Mouse (Mus musculus): ENCODE measurements around the gene Foxn2. TPM values are rescaled to one million over a fixed set of nuclear protein-coding genes. Genes with fewer than 3 reads are reported as not detected.
"Not testable (repeated sequence)": the region's sequence is repeated elsewhere in the genome, so short reads cannot be mapped to it uniquely, and the experiment has no call there.

Gene Foxn2
- polyA plus RNA-seq, 3 experiments from 2014 or later = 36.0 to 43.5 (median 43.0) TPM

DNA sequence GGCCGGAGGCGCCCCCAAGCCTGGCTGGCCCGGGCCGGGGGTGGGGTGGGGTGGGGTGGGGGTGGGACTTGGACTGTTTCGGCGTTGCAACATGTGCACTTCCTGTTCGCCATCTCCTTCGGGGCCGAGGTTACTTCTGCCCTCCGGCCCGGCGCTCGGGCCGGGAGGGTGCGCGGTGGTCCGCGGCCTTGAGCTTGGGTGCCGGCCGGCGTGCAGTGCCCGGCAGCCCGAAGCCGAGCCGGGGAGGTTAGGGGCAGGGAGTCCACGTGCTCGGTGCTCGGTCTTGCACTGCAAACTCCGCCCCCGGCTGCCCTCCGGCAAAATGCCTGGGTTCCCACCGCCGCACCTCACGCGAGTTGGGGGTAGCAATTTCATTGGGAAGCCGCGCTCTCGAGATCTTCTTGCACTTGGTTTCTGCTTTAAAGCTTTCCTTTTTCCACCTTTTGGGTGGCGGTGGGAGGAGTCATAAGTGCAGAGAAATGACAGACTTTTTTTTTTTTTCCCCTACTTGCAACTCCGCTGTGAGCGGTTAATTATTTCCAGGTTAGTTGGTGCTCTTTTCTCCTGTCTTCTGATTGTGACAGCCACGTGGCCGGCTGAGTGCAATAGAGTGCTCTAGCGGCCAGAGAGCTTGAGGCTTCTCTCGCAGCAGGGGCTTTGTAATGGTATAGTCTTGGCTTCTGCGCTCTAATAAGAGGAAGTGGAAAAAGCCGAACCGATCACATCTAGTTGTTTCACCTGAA lies 1.1 kb downstream of the Foxn2 start:
- ATAC-seq = peak; percentile 51

DNA sequence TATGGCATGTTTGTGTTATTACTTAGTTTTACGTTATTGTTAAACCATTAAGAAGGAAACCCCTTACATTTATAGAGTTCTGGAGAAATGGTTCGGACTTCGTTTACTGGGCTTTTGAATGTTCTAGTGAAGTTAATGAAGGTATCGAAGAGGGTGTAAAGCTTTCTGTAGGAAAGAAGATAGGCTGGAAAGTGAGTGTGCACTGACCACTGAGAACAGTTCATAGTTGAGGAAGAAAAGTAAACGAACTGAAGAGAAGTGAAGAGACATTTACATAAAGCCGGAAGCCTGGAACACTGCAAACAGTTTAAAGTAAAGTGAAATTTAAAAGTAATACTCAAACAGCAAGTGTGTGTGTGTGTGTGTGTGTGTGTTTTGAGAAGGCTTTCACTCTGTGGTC lies 2.1 kb downstream of the Foxn2 start:
- ATAC-seq = no peak

DNA sequence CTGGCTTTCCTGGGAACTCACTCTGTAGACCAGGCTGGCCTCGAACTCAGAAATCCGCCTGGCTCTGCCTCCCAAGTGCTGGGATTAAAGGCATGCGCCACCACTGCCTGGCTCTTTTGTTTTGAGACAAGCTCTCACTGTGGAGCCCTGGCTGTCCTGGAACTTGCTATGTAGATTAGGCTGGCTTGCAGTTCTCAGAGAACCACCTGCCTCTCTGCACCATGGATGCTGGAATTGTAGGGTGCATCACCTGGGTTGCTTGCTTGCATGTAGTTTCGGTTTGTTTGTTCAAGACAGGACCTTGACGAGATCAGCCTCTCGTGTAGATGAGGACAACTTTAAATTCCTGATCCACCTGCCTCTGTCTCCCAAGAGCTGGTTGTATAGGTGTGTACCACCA lies 2.7 kb downstream of the Foxn2 start:
- ATAC-seq = no peak

DNA sequence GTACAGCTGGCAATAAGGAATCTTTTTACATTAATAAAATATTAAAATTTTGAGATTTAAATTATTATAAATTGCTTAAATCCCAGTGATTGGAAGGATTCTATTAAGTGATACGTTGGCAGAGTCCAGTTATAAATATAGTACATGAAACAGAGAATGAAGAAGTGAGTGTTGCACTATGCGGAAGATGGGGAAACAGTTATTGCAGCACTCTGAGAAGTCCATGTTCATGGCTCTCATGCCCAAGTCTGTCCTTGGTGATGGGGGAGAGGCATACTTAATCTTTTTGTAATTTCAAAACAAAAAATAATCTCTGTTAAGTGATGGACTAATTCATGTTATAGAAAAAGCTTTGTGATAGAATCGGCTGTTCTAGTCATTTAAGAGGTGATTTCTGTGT lies 17.6 kb downstream of the Foxn2 start:
- no peak for ATAC-seq

- ATAC-seq = no peak
Observed at GRCm38 (mm10) chr17:88459516-88459915, 19.0 kb downstream of the Foxn2 start.

DNA sequence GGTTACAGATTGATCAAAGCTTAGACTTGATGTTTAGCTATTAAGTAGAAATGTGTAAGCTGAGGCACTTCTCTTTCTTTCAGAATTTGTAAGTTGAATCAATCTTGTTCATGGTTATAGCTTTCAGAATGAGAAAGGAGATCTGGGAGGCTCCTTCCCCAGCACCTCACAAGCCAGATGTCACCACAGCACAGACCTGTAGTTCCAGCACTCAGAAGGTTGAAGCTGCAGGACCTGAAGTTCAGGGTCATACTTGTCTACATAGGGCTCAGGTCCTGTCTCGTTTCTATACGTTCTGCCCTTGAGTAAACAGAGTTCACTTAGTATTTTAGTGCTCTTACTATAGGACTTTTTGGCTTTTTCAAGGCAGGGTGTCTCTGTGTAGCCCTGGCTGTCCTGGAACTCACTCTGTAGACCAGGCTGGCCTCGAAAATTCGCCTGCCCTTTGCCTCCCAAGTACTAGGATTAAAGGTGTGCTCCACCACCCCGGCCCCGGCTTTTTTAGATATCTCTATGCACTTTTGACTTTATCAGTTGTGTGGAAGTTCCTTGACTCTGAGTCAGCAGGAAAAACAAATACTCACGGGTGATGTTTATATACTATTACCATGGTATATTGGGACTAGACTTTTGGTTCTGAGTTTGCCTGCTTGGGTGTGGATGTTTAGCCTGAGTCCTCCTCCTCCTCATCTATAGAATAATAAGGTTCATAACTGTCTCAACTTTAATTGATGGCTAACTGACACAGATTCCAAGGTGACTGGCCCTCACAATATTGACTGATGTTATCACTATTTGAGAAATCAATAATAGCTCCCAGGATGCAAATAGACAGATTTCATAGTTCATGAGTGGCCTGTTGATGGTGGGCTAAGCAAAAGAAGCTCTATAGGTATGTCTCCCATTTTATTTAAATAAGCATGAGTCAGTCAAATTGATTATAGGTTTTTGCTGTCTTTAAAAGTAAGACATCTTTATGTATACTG lies 19.7 kb downstream of the Foxn2 start:
- ATAC-seq = no peak

DNA sequence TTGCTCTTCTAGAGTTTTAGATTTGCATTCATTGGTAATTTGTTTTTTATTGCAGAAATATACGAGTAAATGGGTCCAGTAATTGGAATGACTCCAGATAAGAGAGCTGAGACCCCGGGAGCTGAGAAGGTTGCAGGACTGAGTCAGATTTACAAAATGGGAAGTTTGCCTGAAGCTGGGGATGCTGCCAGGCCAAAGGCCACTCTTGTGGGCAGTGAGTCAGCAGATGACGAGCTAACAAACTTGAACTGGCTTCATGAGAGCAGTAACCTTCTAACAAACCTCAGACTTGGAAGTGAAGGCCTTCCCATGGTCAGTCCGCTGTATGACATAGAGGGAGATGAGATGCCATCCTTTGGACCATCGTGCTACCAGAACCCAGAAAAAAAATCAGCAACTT lies 22.1 kb downstream of the Foxn2 start:
- ATAC-seq = no peak

DNA sequence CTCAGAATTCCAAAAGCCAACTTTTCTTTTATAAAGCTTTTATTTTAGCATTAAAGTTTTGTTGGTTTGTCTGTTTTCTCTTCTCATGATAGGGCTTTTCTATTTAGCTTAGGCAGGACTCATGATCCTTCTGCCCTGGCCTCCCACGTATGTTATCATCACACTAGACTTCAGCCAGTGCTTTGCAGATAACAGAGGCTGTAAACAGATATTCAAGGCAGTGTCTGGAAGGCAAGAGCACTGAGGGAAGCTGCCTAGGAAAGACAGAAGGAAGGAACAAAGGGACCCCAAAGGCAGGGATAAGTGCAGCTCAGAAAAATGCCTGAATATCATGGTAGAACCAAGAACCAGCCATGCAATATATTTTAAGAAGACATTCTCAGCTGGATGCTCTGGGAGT lies 26.1 kb downstream of the Foxn2 start:
- no peak for ATAC-seq

DNA sequence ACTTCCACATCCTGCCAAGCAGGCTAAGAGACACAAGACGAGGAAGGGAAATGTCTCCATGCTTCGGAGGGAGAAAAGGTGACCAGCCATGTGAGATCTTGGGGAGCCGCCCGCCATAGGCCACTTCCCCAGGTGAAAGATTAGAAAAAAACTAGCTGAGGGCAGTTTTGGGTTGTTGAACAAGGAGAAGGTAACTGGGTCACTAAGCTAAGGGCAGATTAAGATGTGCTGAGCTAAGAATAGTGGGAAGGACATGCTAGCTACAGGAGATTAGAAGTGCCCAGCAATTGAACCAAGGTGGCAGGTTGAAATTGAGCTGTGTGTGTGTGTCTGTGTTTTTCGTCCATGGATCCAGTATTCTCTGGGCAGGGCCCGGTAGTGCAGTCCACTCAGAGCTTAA lies 27.2 kb downstream of the Foxn2 start:
- no peak for ATAC-seq

DNA sequence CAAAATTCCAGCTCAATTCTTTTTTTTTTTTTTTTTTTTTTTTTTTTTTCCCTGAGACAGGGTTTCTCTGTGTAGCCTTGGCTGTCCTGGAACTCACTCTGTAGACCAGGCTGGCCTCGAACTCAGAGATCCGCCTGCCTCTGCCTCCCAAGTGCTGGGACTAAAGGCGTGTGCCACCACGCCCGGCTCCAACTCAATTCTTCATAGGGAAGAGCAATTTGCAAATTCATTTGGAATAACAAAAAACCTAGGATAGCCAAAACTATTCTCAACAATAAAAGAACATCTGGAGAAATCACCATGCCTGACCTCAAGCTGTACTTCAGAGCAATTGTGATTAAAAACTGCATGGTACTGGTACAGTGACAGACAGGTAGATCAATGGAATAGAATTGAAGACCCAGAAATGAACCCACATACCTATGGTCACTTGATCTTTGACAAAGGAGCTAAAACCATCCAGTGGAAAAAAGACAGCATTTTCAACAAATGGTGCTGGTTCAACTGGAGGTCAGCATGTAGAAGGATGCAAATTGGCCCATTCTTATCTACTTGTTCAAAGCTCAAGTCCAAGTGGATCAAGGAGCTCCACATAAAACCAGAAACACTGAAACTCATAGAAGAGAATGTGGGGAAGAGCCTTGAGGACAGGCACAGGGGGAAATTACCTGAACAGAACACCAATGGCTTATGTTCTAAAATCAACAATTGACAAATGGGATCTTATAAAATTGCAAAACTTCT lies 28.3 kb downstream of the Foxn2 start:
- ATAC-seq = not testable (repeated sequence)

DNA sequence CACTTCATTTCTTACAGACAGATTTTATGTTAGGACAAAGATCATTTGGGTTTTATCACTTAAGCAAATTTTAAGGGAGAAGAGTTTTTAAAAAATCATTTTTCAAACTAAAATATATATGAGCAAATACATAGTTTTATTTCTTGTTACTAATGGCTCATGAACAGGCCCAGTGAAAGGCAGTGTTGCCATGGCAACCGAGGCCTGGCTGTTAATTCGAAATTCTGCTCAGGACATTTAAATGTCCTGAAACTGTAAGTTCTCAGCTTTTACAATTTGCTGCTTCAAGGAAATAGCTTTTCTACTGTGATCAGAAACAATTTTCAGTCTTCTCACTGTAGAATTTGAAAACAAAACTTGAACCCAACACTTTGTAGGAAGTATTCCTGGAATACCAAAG lies 33.3 kb downstream of the Foxn2 start:
- no peak for ATAC-seq

DNA sequence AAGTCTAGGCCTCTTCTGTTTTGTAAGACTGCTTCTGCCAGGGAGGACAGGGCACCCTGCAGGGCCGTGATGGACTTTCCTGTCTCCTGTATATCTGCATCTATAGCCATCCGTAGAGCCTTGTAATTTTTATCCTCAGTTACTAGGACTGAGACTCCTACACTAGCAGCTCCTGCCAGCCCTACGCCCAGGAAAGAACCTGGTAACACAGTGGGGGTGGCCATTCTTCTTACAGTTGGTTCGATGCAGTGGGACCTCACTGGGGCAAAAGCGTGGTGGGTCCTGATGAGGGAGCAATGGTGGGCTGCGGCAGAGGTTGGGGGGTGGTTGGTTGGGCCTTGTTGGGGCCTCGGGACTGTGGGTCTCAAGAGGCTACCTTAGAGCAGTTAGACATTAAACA lies 36.7 kb downstream of the Foxn2 start:
- ATAC-seq = no peak

- ATAC-seq = no peak
Observed at GRCm38 (mm10) chr17:88477699-88478098, 37.2 kb downstream of the Foxn2 start.

GRCm38 (mm10) chr17:88479040-88479439 lies 38.5 kb downstream of the Foxn2 start:
- peak; percentile 74 for ATAC-seq

GRCm38 (mm10) chr17:88480369-88480768 lies 39.9 kb downstream of the Foxn2 start:
- no peak for ATAC-seq

DNA sequence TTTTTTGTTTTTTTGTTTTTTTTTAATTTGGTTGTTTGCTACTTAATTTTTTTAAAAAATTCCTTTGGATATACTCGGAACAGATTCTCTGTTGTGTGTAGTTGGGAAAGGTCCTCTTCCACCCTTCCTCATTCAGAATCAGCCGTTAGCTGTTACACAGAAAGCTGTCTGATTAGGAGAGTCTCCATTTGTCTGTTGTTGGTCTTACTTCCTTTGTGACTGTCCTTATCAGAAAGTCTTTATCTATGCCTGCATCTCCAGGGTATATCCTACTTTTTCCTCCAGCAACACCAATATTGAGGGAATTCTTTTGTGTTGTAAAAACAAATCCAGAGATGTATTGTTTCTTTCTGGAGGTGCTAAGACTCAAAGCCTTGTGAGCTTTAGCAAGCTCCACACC lies 40.6 kb downstream of the Foxn2 start:
- no peak for ATAC-seq

DNA sequence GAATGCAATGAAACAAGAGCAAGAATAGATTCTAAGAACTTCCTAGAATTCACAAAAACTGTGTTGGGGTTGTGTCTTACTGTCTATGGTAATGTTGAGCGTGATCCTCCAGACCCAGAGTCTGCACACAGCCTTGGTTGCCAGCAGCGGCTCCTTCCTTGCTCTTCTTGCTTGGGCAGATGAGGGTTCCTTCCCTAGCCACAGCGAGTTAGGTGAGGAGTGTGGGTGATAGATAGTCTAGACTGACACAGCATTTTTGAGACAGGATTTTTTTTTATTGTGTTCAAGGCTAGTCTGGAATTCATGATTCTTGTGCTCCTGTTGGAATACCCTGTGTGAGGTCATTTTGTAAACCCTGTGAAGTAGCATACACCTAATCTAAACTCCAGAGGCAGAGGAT lies 41.1 kb downstream of the Foxn2 start:
- ATAC-seq = no peak

DNA sequence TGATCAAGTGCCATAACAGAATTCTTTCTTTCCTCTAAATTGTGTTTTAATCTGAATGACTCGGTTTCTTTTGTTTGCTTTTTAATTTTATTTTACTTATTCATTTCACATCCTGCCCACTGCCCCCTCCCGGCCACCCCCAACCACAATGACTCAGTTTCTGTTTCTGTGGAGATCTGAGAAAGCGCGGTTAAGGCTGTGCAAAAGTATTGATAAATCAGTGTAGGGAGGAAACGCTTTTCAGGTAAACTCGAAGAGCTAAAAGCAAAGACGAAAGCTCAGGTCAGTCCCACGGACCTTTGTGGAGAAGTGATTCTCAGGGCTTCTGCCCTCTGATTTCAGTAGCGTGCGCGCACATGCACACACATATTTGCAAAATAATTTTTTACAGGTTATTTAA lies 44.0 kb downstream of the Foxn2 start:
- ATAC-seq = peak; percentile 39

GRCm38 (mm10) chr17:88484951-88485350 lies 44.4 kb downstream of the Foxn2 start:
- ATAC-seq = no peak

DNA sequence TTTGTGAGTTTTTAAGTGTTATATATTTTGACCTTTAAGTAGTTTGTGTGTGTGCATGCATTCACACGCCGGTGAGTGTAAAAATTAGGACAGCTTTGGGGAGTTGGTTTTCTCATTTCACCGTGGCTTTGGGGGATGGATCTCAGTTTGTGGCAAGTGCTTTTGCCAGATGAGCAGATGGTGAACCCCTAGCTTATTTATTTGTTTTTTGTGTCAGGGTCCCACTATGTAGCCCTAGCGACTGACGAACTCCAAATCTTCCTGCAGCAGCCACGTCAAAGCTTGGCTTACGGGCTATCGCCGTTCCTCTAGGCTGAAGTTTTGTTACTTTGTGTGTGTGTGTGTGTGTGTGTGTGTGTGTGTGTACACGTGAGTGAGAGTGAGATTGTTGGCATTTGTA lies 50.0 kb downstream of the Foxn2 start:
- no peak for ATAC-seq

DNA sequence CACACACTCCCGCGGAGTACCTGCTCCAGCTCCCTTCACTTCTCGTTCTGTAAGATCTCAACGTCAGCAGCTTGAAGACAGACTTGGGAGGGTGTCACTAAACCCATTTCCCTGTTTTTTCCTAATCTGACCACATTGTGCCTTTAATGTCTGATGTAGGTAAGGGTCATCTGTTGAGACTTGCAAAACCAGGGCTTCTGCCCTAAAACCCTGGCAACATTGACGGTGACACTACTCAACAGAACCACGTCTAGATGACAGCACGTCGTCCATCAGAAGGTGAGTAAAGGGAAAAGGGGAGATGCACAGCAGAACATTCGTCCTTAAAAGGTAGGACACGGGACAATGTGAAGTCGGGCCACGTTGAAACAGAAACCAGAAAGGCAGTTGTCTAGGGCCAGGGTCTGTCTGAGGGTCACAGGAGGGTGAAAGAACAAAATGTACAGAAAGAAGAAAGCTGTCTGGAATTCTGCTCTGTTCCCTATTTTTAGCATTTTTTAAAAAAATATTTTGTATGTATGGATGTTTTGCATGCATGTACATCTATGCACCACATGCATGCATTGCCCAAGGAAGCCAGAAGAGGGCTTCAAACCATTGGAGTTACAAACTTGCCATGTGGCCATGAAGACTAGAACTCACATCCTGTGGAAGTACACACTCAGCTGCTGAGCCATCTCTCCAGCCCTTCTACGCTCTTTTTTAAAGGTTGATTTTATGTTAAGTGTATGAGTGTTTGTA lies 51.0 kb downstream of the Foxn2 start:
- ATAC-seq = peak; percentile 32

DNA sequence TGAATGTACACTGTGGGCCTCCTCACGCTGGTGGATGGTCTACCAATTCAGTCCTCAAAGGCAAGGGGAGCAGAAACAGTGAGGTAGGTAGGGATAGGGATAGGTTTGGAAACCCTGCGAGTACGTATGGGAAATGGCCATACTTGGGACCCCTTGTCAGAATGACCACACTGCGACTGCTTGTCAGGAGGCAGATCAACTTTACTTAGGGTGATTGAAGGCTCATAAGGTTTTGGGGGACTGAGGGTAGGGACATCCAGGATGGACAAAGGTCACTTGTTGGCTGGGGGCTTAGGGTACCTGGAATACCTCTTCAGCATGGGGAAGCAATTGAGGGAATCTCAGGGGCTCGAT lies 51.6 kb downstream of the Foxn2 start:
- ATAC-seq = no peak

- ATAC-seq = no peak
Observed at GRCm38 (mm10) chr17:88493551-88493950, 53.0 kb downstream of the Foxn2 start.
